Mouse (Mus musculus) erythroblast, embryonic 14.5 days (primary cell): ENCODE results near the gene Adamts9.

Experiments used
- GATA1 ChIP-seq: IDR thresholded peaks from 2 replicates; pipeline ENCODE4 v1.6.1; 2012; ENCODE audit warnings: low read length, inconsistent platforms, mixed read lengths
- TAL1 ChIP-seq: IDR thresholded peaks from 3 replicates; pipeline ENCODE4 v1.6.1; 2012; ENCODE audit warnings: low read length, inconsistent platforms, mixed read lengths

GRCm38 (mm10) chr6:92960997-92961396, 17.7 kb upstream of the Adamts9 start:
- no peak for TF ChIP-seq TAL1
- no peak for TF ChIP-seq GATA1
